Mouse (Mus musculus): ENCODE data around the gene Myd88. TPM values are rescaled to one million over a fixed set of nuclear protein-coding genes. Genes with fewer than 3 reads are reported as not detected.

The Myd88 gene
- total and polyA plus RNA-seq, 3 experiments, result 12.3 to 27.0 (median 24.4) TPM

GRCm38 (mm10) chr9:119338350-119338749 lies 2.9 kb downstream of the Myd88 start:
- TF ChIP-seq CTCF (IDR thresholded peaks at IDR 0.05; ENCODE audit: low read depth, low read length) (no peak), TAL1 (conservative IDR thresholded peaks at IDR 0.05; ENCODE audit: low read depth, low read length) (no peak), GATA1 (IDR thresholded peaks at IDR 0.05; ENCODE audit: borderline replicate concordance, low read length) (no peak), POLR2AphosphoS5 (IDR thresholded peaks at IDR 0.05; ENCODE audit: insufficient replicate concordance, low read depth, low read length) (no peak), GATA2 (IDR thresholded peaks at IDR 0.05; ENCODE audit: borderline replicate concordance, low read depth, low read length) (no peak)

GRCm38 (mm10) chr9:119337842-119338241 lies 3.4 kb downstream of the Myd88 start:
- no peak for ATAC-seq (ENCODE audit: extremely low read depth, insufficient number of reproducible peaks, low FRiP score, poor library complexity, severe bottlenecking)
- H3K36me3 ChIP-seq (replicated peaks), result peaks cover 41% of the 10 kb centered on the region
- no peak for DNase-seq (ENCODE audit: low spot score)
- peaks cover 58% of the 10 kb centered on the region for H3K4me1 ChIP-seq (ENCODE audit: insufficient read depth, low read depth, low read length)
- peaks cover 4% of the 10 kb centered on the region; the same call in 1 of the 2 replicates for H3K27me3 ChIP-seq (ENCODE audit: insufficient read depth, low read length)
- H3K9me3 ChIP-seq (replicated peaks), result no peaks in the 10 kb centered on the region
- no peak for TF ChIP-seq GATA2 (IDR thresholded peaks at IDR 0.05; ENCODE audit: borderline replicate concordance, low read depth, low read length)
- no peak overlapping the region for H3K4me3 ChIP-seq (ENCODE audit: low read depth, low read length)

More at GRCm38 (mm10) chr9:119338350-119338749, 2.9 kb downstream of the Myd88 start:
- DNase-seq (ENCODE audit: low spot score), result no peak
- H3K27me3 ChIP-seq (ENCODE audit: insufficient read depth, low read length), result peaks cover 4% of the 10 kb centered on the region; the same call in 1 of the 2 replicates
- peaks cover 63% of the 10 kb centered on the region for H3K4me1 ChIP-seq (ENCODE audit: insufficient read depth, low read depth, low read length)
- no peak overlapping the region; the same call in 1 of the 2 replicates for H3K4me3 ChIP-seq (ENCODE audit: low read depth, low read length)
- no peak for ATAC-seq (ENCODE audit: extremely low read depth, insufficient number of reproducible peaks, low FRiP score, poor library complexity, severe bottlenecking)
- H3K9me3 ChIP-seq (replicated peaks), result no peaks in the 10 kb centered on the region
- H3K36me3 ChIP-seq (replicated peaks), result peaks cover 46% of the 10 kb centered on the region

- peaks cover 42% of the 10 kb centered on the region for H3K4me1 ChIP-seq (ENCODE audit: insufficient read depth, low read depth, low read length)
- TF ChIP-seq CTCF (IDR thresholded peaks at IDR 0.05; ENCODE audit: low read depth, low read length) (no peak), TAL1 (conservative IDR thresholded peaks at IDR 0.05; ENCODE audit: low read depth, low read length) (no peak), POLR2AphosphoS5 (IDR thresholded peaks at IDR 0.05; ENCODE audit: insufficient replicate concordance, low read depth, low read length) (no peak)
- no peak for ATAC-seq (ENCODE audit: extremely low read depth, insufficient number of reproducible peaks, low FRiP score, poor library complexity, severe bottlenecking)
Measured at GRCm38 (mm10) chr9:119335571-119335970, 5.6 kb downstream of the Myd88 start.

GRCm38 (mm10) chr9:119334834-119335233 lies 6.4 kb downstream of the Myd88 start:
- no peak for TF ChIP-seq CTCF (IDR thresholded peaks at IDR 0.05; ENCODE audit: low read depth, low read length)
- TF ChIP-seq TAL1 (conservative IDR thresholded peaks at IDR 0.05; ENCODE audit: low read depth, low read length), result no peak
- no peak for DNase-seq (ENCODE audit: low spot score)
- no peak for ATAC-seq (ENCODE audit: extremely low read depth, insufficient number of reproducible peaks, low FRiP score, poor library complexity, severe bottlenecking)
- Histone ChIP-seq H3K4me3 (ENCODE audit: low read depth, low read length) (no peak overlapping the region), H3K27me3 (ENCODE audit: insufficient read depth, low read length) (peaks cover 12% of the 10 kb centered on the region), H3K9me3 (replicated peaks) (no peaks in the 10 kb centered on the region), H3K4me1 (ENCODE audit: insufficient read depth, low read depth, low read length) (peaks cover 40% of the 10 kb centered on the region), H3K36me3 (replicated peaks) (peaks cover 32% of the 10 kb centered on the region)

More at GRCm38 (mm10) chr9:119335571-119335970, 5.6 kb downstream of the Myd88 start:
- DNase-seq (ENCODE audit: low spot score), result no peak
- no peaks in the 10 kb centered on the region for H3K9me3 ChIP-seq (replicated peaks)
- H3K27me3 ChIP-seq (ENCODE audit: insufficient read depth, low read length), result peaks cover 8% of the 10 kb centered on the region
- no peak overlapping the region for H3K4me3 ChIP-seq (ENCODE audit: low read depth, low read length)
- H3K36me3 ChIP-seq (replicated peaks), result peaks cover 32% of the 10 kb centered on the region

GRCm38 (mm10) chr9:119334324-119334723 lies 6.9 kb downstream of the Myd88 start:
- peaks cover 41% of the 10 kb centered on the region for H3K4me1 ChIP-seq (ENCODE audit: insufficient read depth, low read depth, low read length)
- ATAC-seq (ENCODE audit: extremely low read depth, insufficient number of reproducible peaks, low FRiP score, poor library complexity, severe bottlenecking), result peak; percentile 52; the same call in 1 of the 2 replicates
- TF ChIP-seq CTCF (IDR thresholded peaks at IDR 0.05; ENCODE audit: low read depth, low read length), result no peak
- TF ChIP-seq POLR2AphosphoS5 (IDR thresholded peaks at IDR 0.05; ENCODE audit: insufficient replicate concordance, low read depth, low read length), result no peak
- no peak for TF ChIP-seq TAL1 (conservative IDR thresholded peaks at IDR 0.05; ENCODE audit: low read depth, low read length)
- TF ChIP-seq GATA1 (IDR thresholded peaks at IDR 0.05; ENCODE audit: borderline replicate concordance, low read length), result no peak
- TF ChIP-seq GATA2 (IDR thresholded peaks at IDR 0.05; ENCODE audit: borderline replicate concordance, low read depth, low read length), result no peak
- H3K27me3 ChIP-seq (ENCODE audit: insufficient read depth, low read length), result peaks cover 12% of the 10 kb centered on the region
- DNase-seq (ENCODE audit: low spot score), result no peak
- no peaks in the 10 kb centered on the region for H3K9me3 ChIP-seq (replicated peaks)
- H3K36me3 ChIP-seq (replicated peaks), result peaks cover 32% of the 10 kb centered on the region
- H3K4me3 ChIP-seq (ENCODE audit: low read depth, low read length), result no peak overlapping the region

- no peak for ATAC-seq (ENCODE audit: extremely low read depth, insufficient number of reproducible peaks, low FRiP score, poor library complexity, severe bottlenecking)
- no peak for DNase-seq (ENCODE audit: low spot score)
- Histone ChIP-seq H3K9me3 (replicated peaks) (no peaks in the 10 kb centered on the region), H3K36me3 (replicated peaks) (peaks cover 2% of the 10 kb centered on the region), H3K4me1 (ENCODE audit: insufficient read depth, low read depth, low read length) (peaks cover 38% of the 10 kb centered on the region), H3K4me3 (ENCODE audit: low read depth, low read length) (no peak overlapping the region), H3K27me3 (ENCODE audit: insufficient read depth, low read length) (peaks cover 12% of the 10 kb centered on the region)
- TF ChIP-seq GATA1 (IDR thresholded peaks at IDR 0.05; ENCODE audit: borderline replicate concordance, low read length), result no peak
- TF ChIP-seq TAL1 (conservative IDR thresholded peaks at IDR 0.05; ENCODE audit: low read depth, low read length), result no peak
- no peak for TF ChIP-seq GATA2 (IDR thresholded peaks at IDR 0.05; ENCODE audit: borderline replicate concordance, low read depth, low read length)
- no peak for TF ChIP-seq POLR2AphosphoS5 (IDR thresholded peaks at IDR 0.05; ENCODE audit: insufficient replicate concordance, low read depth, low read length)
- TF ChIP-seq CTCF (IDR thresholded peaks at IDR 0.05; ENCODE audit: low read depth, low read length), result no peak
Measured at GRCm38 (mm10) chr9:119330186-119330963, 10.8 kb downstream of the Myd88 start.

Data from G1E (cell line).